Mouse (Mus musculus) stomach, postnatal 0 days (tissue): ENCODE results near the gene Xaf1. TPM values are rescaled to one million over a fixed set of nuclear protein-coding genes. Genes with fewer than 3 reads are reported as not detected.

ENCODE experiments used
- ATAC-seq: fragments of 200-750 bp; cut with Nextera tagmentation; 2 replicates; pipeline ENCODE4 v1.8.0; 2017; ENCODE audit not compliant: low FRiP score, low TSS enrichment
- DNase-seq: peaks from one replicate; pipeline ENCODE4 v3.0.0-alpha.2; 2016; ENCODE audit warnings: low spot score
- H3K27ac ChIP-seq: fragments of 300-500 bp; sonication (generic); replicated peaks from 2 replicates; pipeline ENCODE4 v1.5.1; 2014; ENCODE audit warnings: mild to moderate bottlenecking, control low read depth
- H3K27me3 ChIP-seq: fragments of 300-500 bp; sonication (generic); 2 replicates; pipeline ENCODE4 v1.6.1; 2014; ENCODE audit warnings: low read length; ENCODE audit not compliant: control insufficient read depth, insufficient read depth
- H3K36me3 ChIP-seq: fragments of 300-500 bp; sonication (generic); 2 replicates; pipeline ENCODE4 v1.6.1; 2014; ENCODE audit warnings: low read length, mixed read lengths; ENCODE audit not compliant: control insufficient read depth, insufficient read depth
- H3K4me1 ChIP-seq: fragments of 300-500 bp; sonication (generic); replicated peaks from 2 replicates; pipeline ENCODE4 v1.6.1; 2014; ENCODE audit warnings: antibody characterized with exemption; ENCODE audit not compliant: control insufficient read depth, insufficient read depth
- H3K4me2 ChIP-seq: fragments of 300-500 bp; sonication (generic); replicated peaks from 2 replicates; pipeline ENCODE4 v1.6.1; 2014; ENCODE audit warnings: low read depth, mild to moderate bottlenecking, control low read depth, moderate library complexity
- H3K4me3 ChIP-seq: fragments of 300-500 bp; sonication (generic); 2 replicates; pipeline ENCODE4 v1.5.1; 2014; ENCODE audit warnings: low read depth, low read length, control low read depth
- H3K9ac ChIP-seq: fragments of 300-500 bp; sonication (generic); 2 replicates; pipeline ENCODE4 v1.6.1; 2014; ENCODE audit warnings: mild to moderate bottlenecking, low read length, control low read depth, mixed read lengths
- H3K9me3 ChIP-seq: fragments of 300-500 bp; sonication (generic); 2 replicates; pipeline ENCODE4 v1.6.1; 2016; ENCODE audit warnings: low read length; ENCODE audit not compliant: control insufficient read depth
- CTCF ChIP-seq: IDR thresholded peaks from 2 replicates; pipeline ENCODE4 v1.5.1; 2016; ENCODE audit warnings: antibody characterized with exemption, low read depth, mild to moderate bottlenecking, moderate library complexity
- EP300 ChIP-seq: optimal IDR thresholded peaks from 2 replicates; pipeline ENCODE3; 2016; ENCODE audit warnings: antibody characterized with exemption
- WGBS: fragments of 180-500 bp; shearing (Covaris S2); extraction: QIAGEN DNeasy Blood & Tissue Kit; methylation state at CpG from one replicate; pipeline ENCODE4 v1.1.7; 2014; 5-methylcytosine and 5-hydroxymethylcytosine counted together
- polyA plus RNA-seq: library from polyadenylated mRNA; unstranded; fragments of >200 nt; fragmentation: Nextera tagmentation; extraction: Ambion mirVana; gene quantifications from 2 replicates; pipeline ENCODE4 v1.2.1, GENCODE M21; 2015

Gene Xaf1
- polyA plus RNA-seq, 1 experiment from 2014 or later: 23.3 TPM

- no peaks in the 10 kb centered on the region for H3K27me3 ChIP-seq
- H3K9ac ChIP-seq: no peak overlapping the region
- no peaks in the 10 kb centered on the region for H3K4me1 ChIP-seq
- no peak overlapping the region for H3K4me3 ChIP-seq
- ATAC-seq (no peak), DNase-seq (no peak)
- no peaks in the 10 kb centered on the region for H3K36me3 ChIP-seq
- TF ChIP-seq EP300 (no peak), CTCF (no peak)
- no peak overlapping the region for H3K4me2 ChIP-seq
- H3K27ac ChIP-seq: no peak overlapping the region
- WGBS: 35% methylated on average over 8 of the region's 8 CpGs
- H3K9me3 ChIP-seq: no peaks in the 10 kb centered on the region
Observed at GRCm38 (mm10) chr11:72349016-72349415, 47.6 kb downstream of the Xaf1 start.

- H3K9me3 ChIP-seq: no peaks in the 10 kb centered on the region
- H3K27ac ChIP-seq: no peak overlapping the region
- H3K4me3 ChIP-seq: no peak overlapping the region
- H3K9ac ChIP-seq: no peak overlapping the region
- ATAC-seq (no peak), DNase-seq (no peak)
- no peaks in the 10 kb centered on the region for H3K36me3 ChIP-seq
- TF ChIP-seq CTCF: no peak
- TF ChIP-seq EP300: no peak
- 16% methylated on average over 4 of the region's 4 CpGs for WGBS
- no peak overlapping the region for H3K4me2 ChIP-seq
- no peaks in the 10 kb centered on the region for H3K4me1 ChIP-seq
- no peaks in the 10 kb centered on the region for H3K27me3 ChIP-seq
Observed at GRCm38 (mm10) chr11:72349652-72350051, 48.2 kb downstream of the Xaf1 start.

GRCm38 (mm10) chr11:72352272-72352671 is 50.8 kb downstream of the Xaf1 start:
- Histone ChIP-seq H3K27ac (no peak overlapping the region), H3K4me2 (no peak overlapping the region), H3K9ac (no peak overlapping the region), H3K4me1 (no peaks in the 10 kb centered on the region), H3K27me3 (no peaks in the 10 kb centered on the region), H3K9me3 (no peaks in the 10 kb centered on the region), H3K36me3 (no peaks in the 10 kb centered on the region), H3K4me3 (no peak overlapping the region)
- WGBS: 81% methylated on average over 1 of the region's 1 CpGs
- DNase-seq (no peak), ATAC-seq (no peak)
- TF ChIP-seq EP300: no peak
- TF ChIP-seq CTCF: no peak

- Histone ChIP-seq H3K27ac (no peak overlapping the region), H3K9me3 (no peaks in the 10 kb centered on the region), H3K27me3 (no peaks in the 10 kb centered on the region), H3K36me3 (no peaks in the 10 kb centered on the region), H3K4me2 (no peak overlapping the region), H3K4me3 (no peak overlapping the region), H3K9ac (no peak overlapping the region), H3K4me1 (no peaks in the 10 kb centered on the region)
- 74% methylated on average over 3 of the region's 3 CpGs for WGBS
- ATAC-seq (no peak), DNase-seq (no peak)
- TF ChIP-seq CTCF (no peak), EP300 (no peak)
Observed at GRCm38 (mm10) chr11:72353186-72353585, 51.8 kb downstream of the Xaf1 start.

GRCm38 (mm10) chr11:72354971-72355728 is 53.7 kb downstream of the Xaf1 start:
- WGBS: 18% methylated on average over 20 of the region's 20 CpGs
- ATAC-seq (peak; percentile 46; the same call in 1 of the 2 replicates), DNase-seq (peak; percentile 74)
- Histone ChIP-seq H3K4me1 (no peaks in the 10 kb centered on the region), H3K4me3 (no peak overlapping the region), H3K36me3 (no peaks in the 10 kb centered on the region), H3K9me3 (no peaks in the 10 kb centered on the region), H3K27ac (no peak overlapping the region), H3K9ac (no peak overlapping the region), H3K4me2 (peak overlapping the region; percentile 38), H3K27me3 (no peaks in the 10 kb centered on the region)
- peak; percentile 95 for TF ChIP-seq CTCF
- no peak for TF ChIP-seq EP300
